ENCODE assay signal across 9 mouse cellular contexts in the genomic region with DNA sequence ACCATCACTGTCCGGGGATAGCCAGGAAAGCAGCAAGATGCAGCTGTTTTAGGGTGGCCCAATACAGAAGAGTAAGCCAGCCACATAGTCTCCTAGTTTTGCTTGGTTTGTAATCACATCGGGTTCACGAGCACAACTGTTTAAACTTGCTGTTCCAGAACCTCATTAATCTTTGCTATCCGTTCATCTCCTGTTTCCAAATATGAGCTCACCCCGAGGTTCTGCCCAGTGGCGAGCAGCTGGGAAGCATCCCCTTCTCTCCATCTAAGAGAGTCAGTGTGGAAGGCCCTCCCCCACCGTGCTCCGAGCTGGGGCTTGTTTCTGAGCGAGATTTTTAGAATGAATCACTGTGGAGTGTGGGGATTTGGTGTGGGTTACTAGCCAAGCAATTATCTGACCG.
DNase-seq lines count a peak whose midpoint lies in the region; ATAC-seq lines count a peak whose summit lies in the region.
"Had no signal": no experiment of that assay in that cellular context is flagged by ENCODE, and none has a peak within 500 bp of the region (broad histone marks: within the 10 kb centered on the region; RNA-seq: fewer than 3 reads in every experiment).

No protein-coding gene starts in this region.

- H3K4me1 ChIP-seq in hindbrain, embryonic 16.5 days (ENCODE audit: control insufficient read depth, insufficient read depth, low read depth, low read length) = 0 out of 2 replicates have a peak, but pooled peaks cover 5% of the 10 kb centered on the region

- no peak for ATAC-seq in hindbrain, embryonic 16.5 days

- H3K4me2 ChIP-seq in hindbrain, embryonic 16.5 days (ENCODE audit: low read length) = no peak overlapping the region

- H3K4me3 ChIP-seq in hindbrain, embryonic 16.5 days (ENCODE audit: low read length) = no peak overlapping the region

- no peak overlapping the region for H3K9ac ChIP-seq in hindbrain, embryonic 16.5 days (ENCODE audit: low read depth, low read length)

- H3K27ac ChIP-seq in hindbrain, embryonic 16.5 days (ENCODE audit: low read depth, low read length) = no peak overlapping the region

- 69% methylated on average over 10 of the region's 10 CpGs for WGBS in hindbrain, embryonic 16.5 days

- H3K27me3 ChIP-seq in hindbrain, embryonic 16.5 days (replicated peaks; ENCODE audit: control insufficient read depth, insufficient read depth, low read length) = no peaks in the 10 kb centered on the region

- H3K36me3 ChIP-seq in hindbrain, embryonic 16.5 days (ENCODE audit: control insufficient read depth, insufficient read depth, low read length) = no peaks in the 10 kb centered on the region

- peak; percentile 32 for DNase-seq in adrenal gland, postnatal 10 days
- no peak for DNase-seq in adrenal gland, adult 18-20 months (ENCODE audit: low spot score in 2 of 2)
- DNase-seq in gastrocnemius, adult 18-20 months (ENCODE audit: low spot score) = peak; percentile 82
- DNase-seq in kidney, adult 8-10 months = peak; percentile 14 to 36
- DNase-seq in mesoderm, embryonic 11.5 days (ENCODE audit: low read depth, low spot score) = peak; percentile 44
- DNase-seq in right cerebral cortex, adult 18-20 months = no peak
- DNase-seq in frontal cortex, postnatal 36 days (ENCODE audit: low spot score in 2 of 2) = no peak
- DNase-seq: thymus, postnatal 14 days had no signal

- no peaks in the 10 kb centered on the region for H3K9me3 ChIP-seq in hindbrain, embryonic 16.5 days (ENCODE audit: control insufficient read depth, low read length)

Comparison
In these comparisons a context has a peak if more than half of its experiments do, and no peak if none do; other contexts are left out.
1. DNase-seq: peak in adrenal gland, postnatal 10 days (single experiment), gastrocnemius, adult 18-20 months (single experiment), kidney, adult 8-10 months (2 of 2) and mesoderm, embryonic 11.5 days (single experiment); none in adrenal gland, adult 18-20 months (0 of 2), right cerebral cortex, adult 18-20 months (single experiment) and frontal cortex, postnatal 36 days (0 of 2).